Mouse (Mus musculus) E14TG2a.4 (cell line): ENCODE measurements around the gene Kremen2.

Source experiments
- CTCF ChIP-seq: conservative IDR thresholded peaks from 2 replicates; pipeline ENCODE4 v1.5.1; 2014; ENCODE audit warnings: low read length
- NANOG ChIP-seq: IDR thresholded peaks from 2 replicates; pipeline ENCODE4 v1.6.1; 2014; ENCODE audit warnings: borderline replicate concordance, low read length, mixed read lengths
- POU5F1 ChIP-seq: IDR thresholded peaks from 2 replicates; pipeline ENCODE4 v1.6.1; 2014; ENCODE audit warnings: low read length, borderline replicate concordance

- TF ChIP-seq CTCF, result no peak
- no peak for TF ChIP-seq NANOG
- no peak for TF ChIP-seq POU5F1
These were observed 32.8 kb upstream of the Kremen2 start for GRCm38 (mm10) chr17:23778447-23778846.
